Mouse (Mus musculus) gastrocnemius, adult 2 months (tissue): Measurements from ENCODE around the gene Zmym6. TPM values are rescaled to one million over a fixed set of nuclear protein-coding genes. Genes with fewer than 3 reads are reported as not detected.

Source experiments
- DNase-seq: peaks from one replicate; pipeline ENCODE4 v3.0.0; 2022
- H3K27ac ChIP-seq: fragments of 200-600 bp; 2 replicates; pipeline ENCODE4 v1.8.1; 2022; ENCODE audit warnings: mild to moderate bottlenecking
- H3K4me3 ChIP-seq: fragments of 200-600 bp; 2 replicates; pipeline ENCODE4 v1.8.1; 2022; ENCODE audit warnings: mild to moderate bottlenecking, moderate library complexity
- CTCF ChIP-seq: fragments of 200-600 bp; IDR thresholded peaks from 2 replicates; pipeline ENCODE4 v1.8.1; 2022; ENCODE audit warnings: antibody characterized with exemption, mild to moderate bottlenecking, moderate library complexity
- intact Hi-C: fragments of 180-260 bp; cut with DNase I; formaldehyde crosslinking; loops from one replicate; pipeline ENCODE4 v1.15.1; 2025
- total RNA-seq, 2 experiments: library from RNA; stranded (reverse); gene quantifications; 2 replicates each; pipeline ENCODE4 v1.2.3; 2021

The Zmym6 gene
- total RNA-seq, 2 experiments from 2014 or later = 3.2 to 7.2 TPM

DNA sequence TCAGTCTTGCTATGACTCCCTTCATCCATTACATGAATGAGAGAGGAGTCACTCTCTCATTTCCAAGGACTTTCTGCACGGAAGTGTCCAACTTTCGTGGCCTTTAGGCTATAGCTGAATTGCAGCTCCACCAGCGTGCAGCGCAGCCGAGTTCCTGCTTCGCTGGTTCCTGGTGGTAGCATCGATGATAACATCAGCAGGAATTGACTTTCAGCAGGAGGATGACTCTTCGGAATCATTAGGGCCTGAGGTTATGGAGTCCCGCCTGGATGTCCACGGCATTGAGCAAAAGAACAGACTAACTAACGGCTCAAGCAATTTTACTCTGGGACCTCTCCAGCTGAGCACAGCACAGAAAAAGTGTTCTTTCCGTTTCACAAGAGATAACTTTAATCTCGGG is 72.8 kb downstream of the Zmym6 start:
- no peak for DNase-seq
- Histone ChIP-seq H3K4me3 (no peak overlapping the region), H3K27ac (no peak overlapping the region)
- TF ChIP-seq CTCF = no peak
- intact Hi-C loops = no loop called here

DNA sequence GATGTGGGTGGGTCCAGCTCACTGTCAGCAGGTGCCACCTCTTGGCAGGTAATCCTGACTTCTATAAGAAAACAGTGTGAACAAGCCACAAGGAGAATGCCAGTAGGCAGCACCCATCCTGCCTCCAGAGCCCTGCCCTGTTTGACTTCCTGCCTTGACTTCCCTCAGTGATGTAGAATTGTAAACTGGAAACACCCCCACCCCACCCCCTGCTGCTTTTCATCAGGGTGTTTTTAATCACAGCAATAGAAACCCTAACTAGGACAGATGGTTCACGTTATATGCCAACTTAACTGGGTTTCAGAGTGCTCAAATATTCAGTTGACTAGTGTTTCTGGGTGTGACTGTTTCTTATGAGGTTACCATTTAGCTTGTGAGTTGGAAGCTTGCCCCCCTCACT is 76.2 kb downstream of the Zmym6 start:
- intact Hi-C loops = no loop called here
- Histone ChIP-seq H3K27ac (no peak overlapping the region), H3K4me3 (no peak overlapping the region)
- no peak for DNase-seq
- TF ChIP-seq CTCF = no peak

DNA sequence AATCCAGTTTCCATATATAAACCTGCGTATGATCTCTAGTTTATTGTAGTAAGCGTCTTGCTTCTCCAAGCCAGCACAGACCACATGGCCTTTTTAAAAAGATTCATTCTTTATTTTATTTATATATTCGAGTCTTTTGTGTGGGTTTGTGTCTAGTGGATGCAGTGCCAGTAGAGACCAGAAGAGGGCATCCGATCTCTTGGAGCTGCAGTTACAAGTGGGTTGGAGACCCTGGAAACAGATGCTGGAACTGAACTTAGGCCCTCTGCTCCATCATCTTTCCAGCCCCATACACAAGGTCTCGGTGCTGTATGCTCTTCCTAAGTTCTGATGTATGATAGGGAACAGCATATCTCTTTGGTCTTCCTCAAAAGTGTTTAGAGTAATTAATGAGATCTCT is 78.6 kb downstream of the Zmym6 start:
- Histone ChIP-seq H3K27ac (no peak overlapping the region), H3K4me3 (no peak overlapping the region)
- no peak for DNase-seq
- 0 out of 2 replicates have a peak, but pooled peaks have one; percentile 9 for TF ChIP-seq CTCF
- intact Hi-C loops = no loop called here

DNA sequence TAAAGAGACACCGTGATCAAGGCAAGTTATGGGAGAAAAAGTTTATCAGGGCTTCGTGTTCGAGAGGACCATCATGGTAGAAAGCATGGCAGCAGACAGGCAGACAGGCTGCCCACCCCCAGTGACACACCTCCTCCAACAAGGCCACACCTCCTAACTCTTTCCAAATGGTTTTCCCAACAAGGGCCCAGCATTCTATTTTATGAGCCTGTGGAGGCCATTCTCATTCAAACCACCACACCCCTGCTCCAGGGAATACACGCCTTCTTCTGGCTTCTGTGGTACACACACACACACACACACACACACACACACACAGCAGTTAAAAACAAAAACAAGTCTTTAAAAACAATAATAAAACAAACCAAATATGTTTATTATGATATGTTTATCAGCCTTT is 80.6 kb downstream of the Zmym6 start:
- TF ChIP-seq CTCF = no peak
- H3K4me3 ChIP-seq = no peak overlapping the region
- intact Hi-C loops = no loop called here

DNA sequence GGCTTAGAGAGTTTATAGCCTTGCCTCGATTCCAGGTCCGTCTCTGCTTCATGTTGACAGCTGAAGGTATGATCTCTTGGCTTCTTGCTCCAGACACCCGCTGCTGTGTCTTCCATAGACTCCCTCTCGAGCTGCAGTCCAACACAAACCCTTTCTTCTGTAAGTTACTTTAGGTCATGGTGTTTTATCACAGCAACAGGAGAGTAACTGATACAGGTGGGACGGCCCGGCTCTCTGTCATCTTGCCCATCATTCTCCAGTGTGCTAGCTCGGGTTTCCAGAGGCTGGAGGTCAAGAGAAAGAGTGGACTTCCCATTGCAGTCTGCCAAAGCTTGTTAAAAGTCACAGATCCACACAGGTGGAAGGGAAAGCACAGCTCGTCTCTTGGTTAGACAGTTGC is 86.7 kb downstream of the Zmym6 start:
- DNase-seq = no peak
- Histone ChIP-seq H3K4me3 (no peak overlapping the region), H3K27ac (no peak overlapping the region)
- intact Hi-C loops = no loop called here
- no peak for TF ChIP-seq CTCF

More for the DNA sequence above, 80.6 kb downstream of the Zmym6 start:
- DNase-seq = no peak
- H3K27ac ChIP-seq = no peak overlapping the region

DNA sequence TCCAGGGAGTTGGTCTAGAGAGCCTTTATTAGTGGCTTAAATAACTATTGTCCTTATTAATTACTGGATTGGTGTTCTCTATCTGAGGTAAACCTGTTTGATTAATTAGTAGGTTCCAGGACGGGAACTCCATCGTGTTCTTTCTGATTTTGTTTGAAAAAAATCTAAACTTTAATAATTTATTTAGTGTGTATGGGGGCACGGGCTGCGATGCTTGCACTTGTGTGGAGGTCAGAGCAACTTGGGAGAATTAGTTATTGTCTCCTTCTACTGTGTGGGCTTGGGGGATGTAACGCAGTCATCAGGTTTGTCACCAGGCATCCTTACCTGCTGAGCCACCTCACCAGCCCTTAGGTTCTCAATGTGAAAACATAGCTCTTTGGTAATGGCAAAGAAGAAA is 89.9 kb downstream of the Zmym6 start:
- no peak for DNase-seq
- no peak for TF ChIP-seq CTCF
- Histone ChIP-seq H3K4me3 (no peak overlapping the region), H3K27ac (no peak overlapping the region)
- intact Hi-C loops = no loop called here

DNA sequence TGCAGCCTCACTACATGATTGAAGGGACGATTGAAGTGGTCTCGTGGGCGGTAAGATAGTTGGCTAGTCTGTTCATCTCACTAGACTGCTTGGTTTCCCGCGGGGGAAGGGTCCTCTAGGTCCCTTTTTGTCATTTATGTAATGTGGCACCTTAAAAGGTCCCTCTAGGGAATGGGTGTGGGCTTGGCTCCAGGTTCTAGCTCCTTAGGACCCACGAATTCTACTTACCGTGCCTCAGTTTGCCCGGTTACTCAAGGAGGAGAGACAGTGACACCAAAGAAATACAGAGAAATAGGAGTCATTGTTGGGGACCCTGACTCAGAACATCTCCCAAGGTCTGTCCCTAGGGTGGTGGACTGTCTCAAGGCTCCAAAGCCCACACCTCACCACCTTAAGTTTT is 90.5 kb downstream of the Zmym6 start:
- Histone ChIP-seq H3K27ac (no peak overlapping the region), H3K4me3 (no peak overlapping the region; the same call in 1 of the 2 replicates)
- no peak for TF ChIP-seq CTCF
- intact Hi-C loops = no loop called here
- no peak for DNase-seq

DNA sequence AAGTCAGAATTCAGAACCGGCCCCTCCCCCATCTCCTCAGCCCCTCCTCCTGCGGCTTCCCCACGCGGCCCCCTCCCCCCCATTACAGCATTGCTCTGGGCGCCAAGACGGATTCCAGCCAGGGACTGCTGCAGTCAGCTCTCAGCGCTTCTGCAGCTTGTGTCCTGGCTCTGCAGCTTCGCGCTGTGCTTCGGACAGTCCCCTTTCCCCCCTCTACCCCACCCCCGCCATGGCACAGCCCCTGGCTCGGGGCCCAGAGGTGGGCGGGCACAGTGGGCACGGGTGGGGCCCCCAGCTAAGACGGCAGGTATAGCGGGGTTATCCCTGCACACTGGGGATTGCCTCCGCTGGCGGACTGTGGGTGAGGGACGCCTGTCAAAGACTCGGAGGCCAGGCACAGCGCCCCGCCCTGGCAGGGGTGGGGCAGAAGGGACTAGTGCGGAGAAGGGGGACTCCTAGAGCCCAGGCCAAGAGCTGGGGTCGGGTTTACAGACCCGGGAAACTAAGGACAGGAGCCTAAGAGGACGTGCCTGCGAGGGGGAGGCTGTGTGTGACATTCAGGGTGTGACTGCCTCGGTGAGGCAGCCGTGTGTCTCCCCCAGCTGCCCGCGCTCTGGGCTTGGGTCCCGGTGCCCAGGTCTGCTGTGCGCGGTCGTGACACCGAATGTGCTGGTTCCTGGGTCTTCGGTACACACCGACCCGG is 91.2 kb downstream of the Zmym6 start:
- no peak for TF ChIP-seq CTCF
- peak overlapping the region; percentile 78 for H3K4me3 ChIP-seq
- intact Hi-C loops = no loop called here
- DNase-seq = peak; percentile 26
- no peak overlapping the region for H3K27ac ChIP-seq

DNA sequence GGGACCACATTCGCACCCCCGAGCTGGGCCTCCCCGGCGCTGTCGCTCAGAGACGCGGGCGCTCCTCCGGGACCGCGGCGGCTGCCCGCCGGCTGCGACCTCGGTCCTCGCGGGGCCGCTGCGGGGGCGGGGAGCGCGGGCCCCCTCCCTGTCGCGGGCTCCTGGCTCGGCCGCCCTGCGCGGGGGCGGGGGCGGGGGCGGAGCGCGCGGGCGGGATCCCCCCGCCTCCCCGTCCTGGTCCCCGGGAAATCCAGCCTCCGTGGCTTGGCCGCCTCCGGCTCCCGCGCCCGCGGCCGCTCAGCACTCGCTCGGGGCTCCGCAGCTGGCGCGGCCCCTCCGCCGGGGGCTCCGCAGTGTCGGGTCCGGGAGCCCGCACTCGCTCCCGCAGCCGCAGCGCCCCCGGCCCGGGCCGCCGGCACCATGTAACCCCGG is 91.7 kb downstream of the Zmym6 start, which contains the start of gene Dlgap3:
Gene Dlgap3 (plus strand): TSS at position 291 of the 432 bp plus-strand sequence.
- Histone ChIP-seq H3K4me3 (peak within 1 kb of the TSS; percentile 78), H3K27ac (no peak within 1 kb of the TSS)
- TF ChIP-seq CTCF = no peak
- intact Hi-C loops = no loop called here
- peak; percentile 36 for DNase-seq

DNA sequence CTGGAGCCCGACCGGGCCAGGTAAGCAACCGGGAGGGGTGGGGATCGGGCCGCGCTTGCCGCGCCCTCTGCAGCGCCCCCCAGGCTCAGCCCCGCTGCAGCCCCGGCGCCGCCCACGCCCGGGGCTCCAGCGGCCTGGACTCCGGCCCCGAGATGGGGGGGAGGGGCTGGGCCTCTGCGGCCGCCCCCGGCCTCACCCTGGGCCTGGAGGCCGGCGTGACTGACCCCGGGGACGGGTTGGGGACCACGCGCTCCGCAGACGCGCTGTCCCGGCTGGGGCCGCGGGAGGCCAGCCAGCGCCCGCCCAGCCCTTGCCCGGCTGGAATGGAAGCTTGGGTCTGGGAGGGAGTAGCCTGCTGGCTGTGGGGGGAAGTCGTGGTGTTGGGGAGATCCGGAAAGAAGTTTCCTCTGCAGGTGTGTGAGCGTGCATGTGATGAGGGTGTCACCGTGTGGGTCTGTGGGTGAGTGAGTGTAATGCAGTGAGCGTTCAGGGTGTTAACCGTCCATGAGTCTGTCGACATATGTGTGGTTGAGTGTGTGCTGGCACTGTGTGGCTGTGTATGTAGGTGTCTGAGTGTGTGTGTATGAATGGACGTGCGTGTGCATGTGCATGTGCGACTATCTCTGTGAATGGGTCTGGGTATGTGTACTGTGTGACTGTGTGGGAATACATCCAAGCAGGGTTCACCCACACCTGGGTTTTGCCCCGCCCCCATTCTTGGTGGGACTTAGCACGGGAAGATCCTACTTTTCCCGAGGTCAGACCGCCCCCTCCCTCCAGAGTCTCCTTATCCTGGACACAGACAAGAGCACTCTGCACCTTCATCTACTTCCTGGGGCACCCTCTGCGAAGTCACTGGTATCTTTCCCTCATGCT is 92.4 kb downstream of the Zmym6 start:
- TF ChIP-seq CTCF = no peak
- intact Hi-C loops = no loop called here
- Histone ChIP-seq H3K4me3 (peak overlapping the region; percentile 78), H3K27ac (no peak overlapping the region)
- no peak for DNase-seq

DNA sequence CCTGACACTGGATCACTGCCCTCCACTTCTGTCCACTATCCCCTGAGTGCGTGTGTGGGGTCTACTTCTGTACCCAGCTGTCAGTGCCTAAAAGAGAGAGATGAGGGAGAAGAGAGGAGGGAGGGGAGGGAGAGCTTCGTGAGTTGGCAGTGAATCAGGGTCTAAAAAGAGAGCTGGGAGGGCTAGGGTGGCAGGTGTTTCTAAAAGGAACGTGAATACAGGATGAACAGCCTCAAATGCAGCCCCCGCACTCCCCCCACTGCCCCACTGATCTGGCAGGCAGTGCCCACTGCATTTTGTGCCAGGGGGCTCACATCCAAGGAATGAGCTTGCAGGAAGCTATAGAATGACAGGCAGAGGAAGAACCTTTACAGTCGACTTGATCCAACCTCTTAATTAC is 93.7 kb downstream of the Zmym6 start:
- DNase-seq = no peak
- no peak overlapping the region for H3K4me3 ChIP-seq
- TF ChIP-seq CTCF = no peak
- intact Hi-C loops = no loop called here
- no peak overlapping the region for H3K27ac ChIP-seq

DNA sequence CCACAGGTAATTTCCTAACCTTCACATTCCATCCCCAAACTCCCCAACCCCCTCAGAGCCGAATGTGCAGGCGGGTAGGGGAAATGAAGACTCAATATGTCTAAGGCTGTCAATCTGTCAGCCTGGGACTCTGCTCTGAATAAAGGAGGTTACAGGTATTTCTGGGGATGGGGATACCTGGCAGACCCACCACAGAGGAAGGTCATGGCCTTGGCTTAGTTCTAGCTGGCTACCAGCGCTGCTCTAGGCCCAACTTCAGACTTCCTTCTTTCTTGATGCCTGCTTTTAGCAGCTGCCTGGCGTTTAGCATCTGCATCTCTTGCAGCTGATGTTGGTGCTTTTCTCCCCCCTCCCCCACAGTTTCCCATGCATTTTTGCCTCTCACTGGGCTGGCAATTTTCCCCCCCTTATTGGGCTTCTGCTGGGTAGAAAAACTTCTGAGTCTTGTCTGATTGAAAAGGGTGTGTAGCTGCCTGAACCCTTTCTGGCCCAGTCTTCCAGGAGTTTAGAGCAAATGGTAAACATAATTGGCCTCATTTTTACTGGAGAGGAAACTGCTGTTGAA is 94.2 kb downstream of the Zmym6 start:
- Histone ChIP-seq H3K4me3 (no peak overlapping the region), H3K27ac (no peak overlapping the region)
- TF ChIP-seq CTCF = no peak
- intact Hi-C loops = no loop called here
- DNase-seq = no peak

DNA sequence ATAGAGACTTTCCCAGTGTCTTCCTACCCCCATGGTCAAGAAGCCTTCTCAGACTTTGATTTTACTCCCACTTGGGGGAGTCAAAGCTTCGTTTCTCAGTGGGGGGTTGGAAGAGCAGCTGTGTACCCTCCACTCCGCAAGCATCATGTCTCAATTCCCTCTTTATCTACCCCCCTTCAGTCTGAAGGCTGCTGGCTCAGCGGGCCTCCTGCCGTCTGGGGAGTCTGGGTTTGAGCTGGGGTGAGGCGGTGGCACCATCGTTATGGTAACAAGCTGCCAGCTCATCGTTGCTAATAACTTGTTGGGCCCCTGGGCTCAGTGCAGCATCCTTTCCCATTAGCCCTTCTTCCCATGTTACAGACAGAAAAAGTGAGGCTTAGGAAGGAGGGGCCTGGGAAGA is 94.9 kb downstream of the Zmym6 start:
- DNase-seq = no peak
- intact Hi-C loops = no loop called here
- no peak for TF ChIP-seq CTCF
- Histone ChIP-seq H3K27ac (no peak overlapping the region), H3K4me3 (no peak overlapping the region)
